Mouse (Mus musculus) MEL (cell line): ENCODE data around the gene Abcd4.

ENCODE experiments used
- CTCF ChIP-seq, 3 experiments: IDR thresholded peaks in 2 of 3; conservative IDR thresholded peaks in 1 of 3; 2 replicates each; pipeline ENCODE4 v1.5.1; 2011 to 2012; ENCODE audit warnings: low read length in 3 of 3, low read depth in 2 of 3, mild to moderate bottlenecking in 2 of 3, improper control_type of control experiment in 1 of 3, inconsistent platforms in 1 of 3, mixed read lengths in 1 of 3, moderate library complexity in 1 of 3; ENCODE audit not compliant: control insufficient read depth in 1 of 3, insufficient read depth in 1 of 3, poor library complexity in 1 of 3, severe bottlenecking in 1 of 3
- ELF1 ChIP-seq: IDR thresholded peaks from 2 replicates; pipeline ENCODE4 v1.6.1; 2014; ENCODE audit warnings: low read depth, mild to moderate bottlenecking, inconsistent platforms, low read length, improper control_type of control experiment, moderate library complexity
- EP300 ChIP-seq, 2 experiments: IDR thresholded peaks; 2 replicates each; pipeline ENCODE4 v1.6.1; 2011; ENCODE audit warnings: improper control_type of control experiment in 2 of 2, low read length in 2 of 2, low read depth in 1 of 2, mild to moderate bottlenecking in 1 of 2
- GATA1 ChIP-seq: IDR thresholded peaks from 2 replicates; pipeline ENCODE4 v1.6.1; 2011; ENCODE audit warnings: low read depth, low read length, improper control_type of control experiment
- HCFC1 ChIP-seq: IDR thresholded peaks from 2 replicates; pipeline ENCODE4 v1.6.1; 2012; ENCODE audit warnings: low read depth, mild to moderate bottlenecking, inconsistent platforms, low read length, improper control_type of control experiment, moderate library complexity
- MAZ ChIP-seq: IDR thresholded peaks from 2 replicates; pipeline ENCODE4 v1.6.1; 2012; ENCODE audit warnings: low read depth, mild to moderate bottlenecking, inconsistent platforms, low read length, improper control_type of control experiment
- MYC ChIP-seq: IDR thresholded peaks from 2 replicates; pipeline ENCODE4 v1.6.1; 2011; ENCODE audit warnings: low read depth, mild to moderate bottlenecking, low read length, improper control_type of control experiment, moderate library complexity
- POLR2A ChIP-seq, 2 experiments: IDR thresholded peaks; 2 replicates each; pipeline ENCODE4 v1.6.1; 2011 to 2012; ENCODE audit warnings: low read length in 2 of 2, mild to moderate bottlenecking in 2 of 2, control low read depth in 1 of 2, improper control_type of control experiment in 1 of 2, low read depth in 1 of 2, moderate library complexity in 1 of 2; ENCODE audit not compliant: control insufficient read depth in 1 of 2, insufficient read depth in 1 of 2, poor library complexity in 1 of 2
- POLR2AphosphoS5 ChIP-seq: IDR thresholded peaks from 2 replicates; pipeline ENCODE4 v1.6.1; 2012; ENCODE audit warnings: low read depth, borderline replicate concordance, mild to moderate bottlenecking, inconsistent platforms, low read length, moderate library complexity, mixed read lengths
- TCF12 ChIP-seq: IDR thresholded peaks from 2 replicates; pipeline ENCODE4 v1.6.1; 2014; ENCODE audit warnings: low read depth, mild to moderate bottlenecking, inconsistent platforms, low read length, improper control_type of control experiment, moderate library complexity
- USF1 ChIP-seq: IDR thresholded peaks from 2 replicates; pipeline ENCODE4 v1.6.1; 2014; ENCODE audit warnings: low read depth, mild to moderate bottlenecking, inconsistent platforms, low read length, improper control_type of control experiment, moderate library complexity

- no peak for TF ChIP-seq HCFC1
- TF ChIP-seq ELF1: no peak
- no peak for TF ChIP-seq CTCF (IDR thresholded peaks at IDR 0.05 in 2 of 3, conservative IDR thresholded peaks at IDR 0.05 in 1 of 3; ENCODE audit: control insufficient read depth in 1 of 3, insufficient read depth in 1 of 3, low read depth in 2 of 3, low read length in 3 of 3, poor library complexity in 1 of 3, severe bottlenecking in 1 of 3)
- TF ChIP-seq POLR2A (IDR thresholded peaks at IDR 0.05; ENCODE audit: control insufficient read depth in 1 of 2, insufficient read depth in 1 of 2, low read depth in 1 of 2, low read length in 2 of 2, poor library complexity in 1 of 2): no peak
- no peak for TF ChIP-seq MYC
- no peak for TF ChIP-seq TCF12
- TF ChIP-seq MAZ: no peak
- no peak for TF ChIP-seq GATA1
- TF ChIP-seq EP300 (IDR thresholded peaks at IDR 0.05; ENCODE audit: low read depth in 1 of 2, low read length in 2 of 2): no peak
- TF ChIP-seq USF1: no peak
- no peak for TF ChIP-seq POLR2AphosphoS5
Observed at GRCm38 (mm10) chr12:84612518-84612917, 4.7 kb downstream of the Abcd4 start.
